Mouse (Mus musculus) cerebellum, adult 2 months (tissue): ENCODE data around the gene Adat1.

Source experiments
- CTCF ChIP-seq: fragments of 200-500 bp; IDR thresholded peaks from 2 replicates; pipeline ENCODE4 v1.5.1; 2011; ENCODE audit warnings: low read depth, mild to moderate bottlenecking, control low read depth, low read length, moderate library complexity, borderline replicate concordance; ENCODE audit not compliant: insufficient read depth
- POLR2A ChIP-seq: fragments of 200-500 bp; IDR thresholded peaks from 2 replicates; pipeline ENCODE4 v1.6.1; 2011; ENCODE audit warnings: low read length, control low read depth, borderline replicate concordance; ENCODE audit not compliant: insufficient read depth

DNA sequence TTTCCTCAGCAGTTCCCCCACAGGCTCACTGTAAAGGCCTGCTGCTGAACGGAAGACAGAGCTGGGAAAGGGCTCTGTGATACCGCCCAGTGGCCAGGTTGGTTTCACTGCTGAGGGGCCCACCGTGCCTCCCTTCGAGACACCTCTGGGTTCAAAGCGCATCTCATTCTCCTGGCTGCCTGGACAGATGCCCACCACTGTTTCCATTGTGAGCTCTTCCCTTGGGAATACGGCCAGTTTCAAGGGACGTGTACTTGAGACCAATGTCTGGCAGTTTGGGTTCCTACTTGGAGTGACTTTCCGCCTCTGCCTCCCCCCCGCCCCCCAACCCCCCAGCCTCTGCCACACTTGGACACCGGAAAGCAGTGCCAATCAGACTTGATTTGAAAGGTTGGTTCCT lies 29.0 kb downstream of the Adat1 start:
- no peak for TF ChIP-seq CTCF
- no peak for TF ChIP-seq POLR2A
